Mouse (Mus musculus) G1E (cell line): Measurements from ENCODE around the gene Unc13c. TPM values are rescaled to one million over a fixed set of nuclear protein-coding genes. Genes with fewer than 3 reads are reported as not detected.

Experiments
- ATAC-seq: 2 replicates; pipeline ENCODE4 v1.8.0; 2016; ENCODE audit warnings: mild to moderate bottlenecking; ENCODE audit not compliant: insufficient number of reproducible peaks, poor library complexity, low FRiP score, severe bottlenecking; ENCODE audit errors: extremely low read depth
- DNase-seq: peaks from one replicate; pipeline ENCODE4 v3.0.0; 2012; ENCODE audit warnings: low spot score
- H3K27me3 ChIP-seq: 2 replicates; pipeline ENCODE4 v1.6.1; 2012; ENCODE audit warnings: mild to moderate bottlenecking, low read length, inconsistent platforms; ENCODE audit not compliant: insufficient read depth
- H3K36me3 ChIP-seq: replicated peaks from 2 replicates; pipeline ENCODE3; 2012; ENCODE audit warnings: mild to moderate bottlenecking, inconsistent platforms
- H3K4me1 ChIP-seq: 2 replicates; pipeline ENCODE4 v1.6.1; 2012; ENCODE audit warnings: low read depth, low read length, inconsistent platforms, mixed read lengths; ENCODE audit not compliant: insufficient read depth
- H3K4me3 ChIP-seq: 2 replicates; pipeline ENCODE4 v1.5.1; 2012; ENCODE audit warnings: low read depth, mild to moderate bottlenecking, inconsistent platforms, low read length, moderate library complexity, mixed read lengths
- H3K9me3 ChIP-seq: replicated peaks from 2 replicates; pipeline ENCODE4 v1.6.1; 2012; ENCODE audit warnings: inconsistent platforms
- CTCF ChIP-seq: IDR thresholded peaks from 2 replicates; pipeline ENCODE4 v1.5.1; 2012; ENCODE audit warnings: low read depth, low read length, inconsistent platforms, mixed read lengths
- GATA1 ChIP-seq: IDR thresholded peaks from 2 replicates; pipeline ENCODE4 v1.6.1; 2012; ENCODE audit warnings: borderline replicate concordance, low read length, inconsistent platforms, mixed read lengths
- GATA2 ChIP-seq: IDR thresholded peaks from 2 replicates; pipeline ENCODE4 v1.6.1; 2012; ENCODE audit warnings: low read depth, low read length, inconsistent platforms, borderline replicate concordance
- POLR2AphosphoS5 ChIP-seq: IDR thresholded peaks from 2 replicates; pipeline ENCODE4 v1.6.1; 2012; ENCODE audit warnings: low read depth, low read length, inconsistent platforms; ENCODE audit not compliant: insufficient replicate concordance
- TAL1 ChIP-seq: conservative IDR thresholded peaks from 2 replicates; pipeline ENCODE4 v1.6.1; 2012; ENCODE audit warnings: low read depth, low read length, inconsistent platforms, mixed read lengths
- polyA plus RNA-seq: library from polyadenylated mRNA; stranded (reverse); fragments of >175 nt; gene quantifications from 2 replicates; pipeline ENCODE4 v1.2.3, GENCODE M21; 2012
- total RNA-seq, 2 experiments: library from RNA; stranded (forward) in 1 of 2; stranded (reverse) in 1 of 2; fragments of 200-1000 nt in 1 of 2; fragments of >200 nt in 1 of 2; fragmentation: Nextera tagmentation in 1 of 2; gene quantifications; 2 replicates each; pipeline ENCODE4 v1.2.3; 2014 to 2017

Unc13c gene
- total and polyA plus RNA-seq, 3 experiments = 0.05 TPM; not detected in 2

GRCm38 (mm10) chr9:73449216-73449615, 519.5 kb downstream of the Unc13c start:
- TF ChIP-seq GATA2 (no peak), POLR2AphosphoS5 (no peak), GATA1 (no peak), TAL1 (no peak), CTCF (no peak)
- Histone ChIP-seq H3K36me3 (no peaks in the 10 kb centered on the region), H3K4me1 (no peaks in the 10 kb centered on the region), H3K4me3 (no peak overlapping the region), H3K9me3 (peaks cover 15% of the 10 kb centered on the region), H3K27me3 (no peaks in the 10 kb centered on the region)
- ATAC-seq (no peak), DNase-seq (no peak)

GRCm38 (mm10) chr9:73431925-73432324, 536.8 kb downstream of the Unc13c start:
- no peaks in the 10 kb centered on the region for H3K36me3 ChIP-seq
- ATAC-seq = no peak

More at GRCm38 (mm10) chr9:73431925-73432324, 536.8 kb downstream of the Unc13c start:
- no peak for DNase-seq
- Histone ChIP-seq H3K4me1 (no peaks in the 10 kb centered on the region), H3K4me3 (no peak overlapping the region), H3K27me3 (no peaks in the 10 kb centered on the region), H3K9me3 (peaks cover 2% of the 10 kb centered on the region; the same call in 1 of the 2 replicates)
- no peak for TF ChIP-seq TAL1
- no peak for TF ChIP-seq CTCF
- no peak for TF ChIP-seq GATA1
- no peak for TF ChIP-seq GATA2
- TF ChIP-seq POLR2AphosphoS5 = no peak

Other genes starting within 250 kb of the Unc13c start
- not detected in 2 replicates for gene Wdr72, start 141.4 kb upstream of the Unc13c start, total RNA-seq (2014; fragmentation: Nextera tagmentation)
- gene Wdr72, start 141.4 kb upstream of the Unc13c start, total RNA-seq (2017) = under 0.01 TPM in 1 of 2 replicates, not detected in the other
- not detected in 2 replicates for gene Wdr72, start 141.4 kb upstream of the Unc13c start, polyA plus RNA-seq